Mouse (Mus musculus) urinary bladder, postnatal 4 days (tissue): ENCODE measurements around the gene Creld1.

ENCODE experiments used
- DNase-seq, 2 experiments: peaks; one replicate each; pipeline ENCODE4 v3.0.0; 2021 to 2022; ENCODE audit warnings: low spot score in 2 of 2

Creld1 gene

DNA sequence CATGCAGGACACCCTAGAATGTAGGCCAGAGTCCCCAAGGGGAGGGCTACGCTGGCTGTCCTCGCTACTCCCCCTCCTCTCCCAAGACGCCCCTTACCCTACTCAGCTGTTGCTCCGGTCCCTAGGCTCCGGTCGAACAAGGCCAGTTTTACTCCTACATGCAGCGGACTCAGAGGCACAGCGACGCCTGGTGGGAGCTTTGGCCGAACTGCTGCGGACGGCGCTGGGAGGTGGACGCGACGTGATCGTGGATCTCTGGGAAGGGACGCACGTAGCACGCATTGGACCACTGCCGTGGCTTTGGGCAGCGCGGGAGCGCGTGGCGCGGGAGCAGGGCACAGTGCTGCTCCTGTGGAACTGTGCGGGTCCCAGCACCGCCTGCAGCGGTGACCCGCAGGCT lies 13.7 kb upstream of the Creld1 start:
- peak; percentile 74 to 84 for DNase-seq

GRCm38 (mm10) chr6:113471297-113471936 lies 11.7 kb upstream of the Creld1 start, which contains the start of gene Il17rc:
Gene Il17rc (plus strand): TSS chr6:113471427.
- DNase-seq: peak in 1 of 2 experiments; percentile 63

DNA sequence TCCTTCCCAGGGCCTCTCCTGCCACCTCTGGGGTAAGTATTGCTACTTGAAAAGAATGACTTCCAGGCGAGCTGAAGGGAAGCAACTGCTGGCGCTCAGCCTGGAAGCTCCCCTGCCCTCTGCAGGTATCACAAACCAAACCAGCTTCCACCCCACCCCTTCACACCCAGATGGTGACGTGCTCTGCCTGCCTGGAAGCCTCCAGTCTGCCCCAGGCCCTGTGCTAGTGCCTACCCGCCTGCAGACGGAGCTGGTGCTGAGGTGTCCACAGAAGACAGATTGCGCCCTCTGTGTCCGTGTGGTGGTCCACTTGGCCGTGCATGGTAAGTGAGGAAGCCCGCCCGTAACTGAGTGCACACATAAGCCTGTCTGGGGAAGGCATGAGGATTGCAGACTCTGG lies 11.0 kb upstream of the Creld1 start:
- no peak for DNase-seq

DNA sequence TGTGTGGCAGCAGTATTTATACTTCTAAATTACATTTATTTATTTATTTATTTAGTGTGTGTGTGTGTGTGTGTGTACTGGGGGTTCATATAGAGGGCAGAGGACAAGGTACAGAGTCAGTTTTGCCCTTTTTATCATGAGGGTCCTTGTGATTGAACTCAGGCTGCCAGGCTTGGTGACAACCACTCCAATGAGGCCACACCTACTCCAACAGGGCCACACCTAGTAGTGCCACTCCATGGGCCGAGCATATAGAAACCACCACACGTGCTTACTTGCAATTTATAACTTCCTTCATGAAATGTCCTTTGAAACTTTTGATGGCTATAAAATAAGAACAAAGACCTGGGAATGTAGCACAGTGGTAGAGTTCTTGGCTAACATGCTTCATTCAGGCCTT lies 9.9 kb upstream of the Creld1 start:
- DNase-seq: no peak

GRCm38 (mm10) chr6:113473715-113474114 lies 9.4 kb upstream of the Creld1 start:
- no peak for DNase-seq

- DNase-seq: no peak
Measured at GRCm38 (mm10) chr6:113477353-113477752, 5.7 kb upstream of the Creld1 start.

GRCm38 (mm10) chr6:113478906-113479305 lies 4.2 kb upstream of the Creld1 start:
- DNase-seq: no peak

DNA sequence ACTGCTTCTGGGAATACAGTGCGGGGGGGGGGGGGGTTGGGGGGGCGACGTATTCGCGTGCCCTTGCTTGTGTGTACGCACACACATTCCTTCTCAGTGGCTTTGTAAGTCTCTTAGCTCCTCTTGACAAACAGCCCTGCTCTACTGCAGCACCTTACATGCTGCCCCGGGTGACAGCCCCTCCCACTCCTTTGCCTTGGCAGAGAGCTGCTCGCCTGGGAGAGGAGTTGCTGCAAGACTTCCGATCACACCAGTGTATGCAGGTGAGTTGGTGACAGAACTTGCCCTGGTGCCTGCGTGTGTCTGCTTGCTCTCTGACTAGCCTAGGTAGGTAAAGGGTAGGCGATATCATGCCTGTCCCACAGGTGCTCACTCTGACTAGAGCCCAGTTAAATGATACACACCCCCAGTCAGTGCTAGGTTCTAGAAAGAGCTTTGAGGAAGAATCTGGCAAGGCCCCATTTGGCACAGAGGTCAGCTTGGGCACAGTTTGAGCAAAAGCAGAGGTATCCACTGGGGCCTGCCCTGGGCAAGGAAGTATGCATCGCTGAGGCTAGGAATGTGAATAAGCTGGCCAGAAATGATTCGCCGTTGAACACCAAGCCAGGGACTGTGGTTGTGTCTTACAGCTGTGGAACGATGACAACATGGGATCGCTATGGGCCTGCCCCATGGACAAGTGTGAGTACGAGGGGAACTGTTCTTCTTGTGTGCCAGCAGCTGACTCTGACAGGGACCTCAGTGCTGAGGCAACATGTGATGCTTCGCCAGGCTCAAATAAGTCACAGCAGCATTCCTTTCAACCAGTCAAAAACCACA lies 2.3 kb upstream of the Creld1 start:
- peak in 1 of 2 experiments; percentile 58 for DNase-seq

DNA sequence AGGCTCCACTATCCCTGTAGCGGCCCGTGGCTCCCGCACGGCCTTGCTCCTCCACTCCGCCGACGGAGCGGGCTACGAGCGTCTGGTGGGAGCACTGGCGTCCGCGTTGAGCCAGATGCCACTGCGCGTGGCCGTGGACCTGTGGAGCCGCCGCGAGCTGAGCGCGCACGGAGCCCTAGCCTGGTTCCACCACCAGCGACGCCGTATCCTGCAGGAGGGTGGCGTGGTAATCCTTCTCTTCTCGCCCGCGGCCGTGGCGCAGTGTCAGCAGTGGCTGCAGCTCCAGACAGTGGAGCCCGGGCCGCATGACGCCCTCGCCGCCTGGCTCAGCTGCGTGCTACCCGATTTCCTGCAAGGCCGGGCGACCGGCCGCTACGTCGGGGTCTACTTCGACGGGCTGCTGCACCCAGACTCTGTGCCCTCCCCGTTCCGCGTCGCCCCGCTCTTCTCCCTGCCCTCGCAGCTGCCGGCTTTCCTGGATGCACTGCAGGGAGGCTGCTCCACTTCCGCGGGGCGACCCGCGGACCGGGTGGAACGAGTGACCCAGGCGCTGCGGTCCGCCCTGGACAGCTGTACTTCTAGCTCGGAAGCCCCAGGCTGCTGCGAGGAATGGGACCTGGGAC lies 509 bp upstream of the Creld1 start:
- DNase-seq: no peak

DNA sequence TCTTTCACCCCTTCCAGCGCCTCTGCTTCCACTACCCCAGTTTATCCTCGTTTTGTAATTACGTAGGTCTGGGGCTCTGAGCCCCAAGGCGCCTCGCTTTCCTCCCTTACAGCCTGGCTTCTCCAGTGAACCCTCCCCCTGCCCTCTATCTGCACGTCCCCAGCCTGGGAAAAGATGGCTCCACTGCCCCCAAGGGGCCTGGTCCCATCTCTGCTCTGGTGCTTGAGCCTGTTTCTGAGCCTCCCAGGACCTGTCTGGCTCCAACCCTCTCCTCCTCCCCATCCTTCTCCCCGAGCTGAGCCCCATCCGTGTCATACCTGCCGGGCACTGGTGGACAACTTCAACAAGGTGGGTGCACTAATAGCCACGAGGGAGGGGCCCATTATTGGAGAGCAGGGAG lies 632 bp downstream of the Creld1 start:
- DNase-seq: no peak

- no peak for DNase-seq
Measured at GRCm38 (mm10) chr6:113487125-113487576, 4.1 kb downstream of the Creld1 start.

GRCm38 (mm10) chr6:113489410-113489809 lies 6.3 kb downstream of the Creld1 start:
- no peak for DNase-seq

DNA sequence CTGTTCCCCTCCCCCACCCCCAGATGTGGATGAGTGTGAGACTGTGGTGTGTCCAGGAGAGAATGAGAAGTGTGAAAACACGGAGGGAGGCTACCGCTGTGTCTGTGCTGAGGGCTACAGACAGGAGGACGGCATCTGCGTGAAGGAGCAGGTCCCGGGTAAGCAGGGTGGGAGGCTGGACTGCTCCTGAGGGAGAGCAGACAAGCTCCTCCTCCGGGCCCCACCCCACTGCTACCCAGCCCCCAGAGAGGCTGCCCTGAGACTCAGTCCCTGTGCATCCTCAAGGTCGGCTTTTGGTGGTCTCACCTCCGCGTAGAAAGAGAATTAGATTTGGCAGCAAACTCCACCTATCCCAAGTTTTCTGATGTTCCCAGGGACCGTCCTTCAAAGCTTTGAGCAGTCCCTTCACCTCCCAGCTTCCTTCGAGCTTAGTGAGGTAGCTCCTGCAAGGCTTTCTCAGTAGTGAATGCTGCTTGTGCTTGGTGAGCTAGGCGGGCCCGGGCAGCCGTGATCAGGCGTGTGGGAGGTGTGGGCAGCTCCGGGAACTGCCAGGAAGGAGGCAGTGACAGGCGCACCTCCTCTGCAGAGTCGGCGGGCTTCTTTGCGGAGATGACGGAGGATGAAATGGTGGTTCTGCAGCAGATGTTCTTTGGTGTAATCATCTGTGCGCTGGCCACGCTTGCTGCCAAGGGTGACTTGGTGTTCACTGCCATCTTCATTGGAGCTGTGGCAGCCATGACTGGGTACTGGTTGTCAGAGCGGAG lies 9.2 kb downstream of the Creld1 start:
- no peak for DNase-seq

GRCm38 (mm10) chr6:113494258-113494788 lies 11.2 kb downstream of the Creld1 start:
- peak; percentile 82 for DNase-seq

GRCm38 (mm10) chr6:113495071-113495675 lies 12.1 kb downstream of the Creld1 start:
- no peak for DNase-seq

DNA sequence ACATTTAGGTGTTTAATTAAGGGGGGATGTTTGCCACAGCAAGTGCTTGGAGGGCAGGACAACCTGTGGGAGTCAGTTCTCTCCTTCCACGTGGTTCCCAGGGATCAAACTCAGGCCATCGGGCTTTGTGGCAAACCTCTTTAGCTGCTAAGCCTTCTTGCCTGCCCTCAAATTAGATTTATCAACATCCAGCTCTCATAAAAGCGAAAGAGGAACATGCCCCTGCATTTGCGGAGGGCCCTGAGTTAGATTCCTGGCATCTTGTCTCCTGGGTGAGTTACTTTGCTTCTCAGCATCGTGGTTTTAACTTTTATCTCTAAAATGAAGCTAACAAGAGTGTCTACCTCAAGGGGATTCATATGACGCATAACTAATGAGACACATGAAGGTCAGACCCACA lies 16.2 kb downstream of the Creld1 start:
- no peak for DNase-seq

DNA sequence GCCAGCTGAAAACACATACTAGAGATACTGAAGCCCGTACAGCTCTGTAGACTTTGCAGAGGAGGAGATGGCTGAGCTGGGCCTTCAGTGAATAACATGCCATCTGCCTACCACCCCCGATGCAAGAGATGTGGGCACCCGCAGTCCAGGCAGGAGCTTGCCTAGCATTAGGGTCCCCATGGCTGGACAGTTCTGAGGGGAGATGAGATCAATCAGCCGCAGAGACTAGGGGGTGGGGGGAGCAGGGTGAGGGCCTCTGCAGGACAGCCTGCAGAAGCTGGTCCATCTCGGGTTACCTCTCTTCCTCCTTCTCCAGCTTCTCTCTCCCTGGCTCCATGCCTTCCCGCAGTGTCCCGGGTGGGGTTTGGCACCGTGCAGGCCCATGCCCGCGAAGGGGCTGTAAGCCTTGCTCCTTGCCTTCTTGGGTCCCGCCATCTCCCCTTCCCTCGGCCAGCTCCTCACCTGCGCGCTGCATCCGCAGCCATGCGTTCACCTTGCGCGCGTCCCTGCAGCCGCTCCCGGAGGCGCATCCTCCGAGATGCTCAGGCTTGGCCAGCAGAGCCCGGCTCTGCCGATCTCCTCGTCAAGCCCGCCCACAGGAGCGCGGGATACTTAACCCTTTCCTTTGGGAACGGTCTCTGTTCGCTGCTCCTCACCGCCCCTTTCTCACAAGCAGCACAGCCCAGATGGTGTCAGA lies 18.4 kb downstream of the Creld1 start, which contains the start of gene Prrt3:
Prrt3 (minus strand) TSS at position 544 of the 697 bp plus-strand sequence.
- no peak for DNase-seq

GRCm38 (mm10) chr6:113502801-113503200 lies 19.7 kb downstream of the Creld1 start:
- no peak for DNase-seq

DNA sequence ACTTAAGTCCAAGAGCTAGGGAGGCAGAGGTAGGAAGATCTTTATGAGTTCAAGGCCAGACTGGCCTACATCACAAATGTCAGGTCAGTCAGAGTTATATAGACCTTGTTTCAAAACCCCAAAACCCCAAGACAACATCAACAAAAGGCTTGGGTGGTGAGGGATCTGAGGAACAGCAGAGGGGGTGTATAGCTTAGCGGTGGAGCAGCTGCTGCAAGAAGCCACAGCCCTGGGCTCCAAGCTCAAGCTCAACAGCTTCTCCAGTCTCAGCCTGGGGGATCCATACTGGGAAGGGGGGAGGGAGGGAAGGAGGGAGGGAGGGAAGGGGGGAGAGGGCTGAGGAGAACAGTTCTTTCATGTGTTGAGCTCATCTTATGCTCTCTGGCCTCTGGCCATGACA lies 22.6 kb downstream of the Creld1 start:
- DNase-seq: no peak

- no peak for DNase-seq
Measured at GRCm38 (mm10) chr6:113507130-113507529, 24.0 kb downstream of the Creld1 start.
